Mouse (Mus musculus) left cerebral cortex, postnatal 36 days (tissue): ENCODE results near the gene C1ra. TPM values are rescaled to one million over a fixed set of nuclear protein-coding genes. Genes with fewer than 3 reads are reported as not detected.
A peak's percentile ranks its signal among the peaks of the same experiment; 100 is the strongest.
"Not testable (repeated sequence)": the region's sequence is repeated elsewhere in the genome, so short reads cannot be mapped to it uniquely, and the experiment has no call there.

Source experiments
- DNase-seq, 2 experiments: peaks; one replicate each; pipeline ENCODE4 v3.0.0; 2021 to 2022; ENCODE audit warnings: low spot score in 2 of 2, mixed read lengths in 1 of 2
- intact Hi-C: fragments of 180-260 bp; cut with DNase I; formaldehyde crosslinking; loops from one replicate; pipeline ENCODE4 v1.15.1; 2025
- total RNA-seq, 2 experiments: library from RNA; stranded (reverse); gene quantifications; 2 replicates each; pipeline ENCODE4 v1.2.3; 2021

The C1ra gene
- total RNA-seq, 2 experiments from 2014 or later = 1.3 to 1.4 TPM

DNA sequence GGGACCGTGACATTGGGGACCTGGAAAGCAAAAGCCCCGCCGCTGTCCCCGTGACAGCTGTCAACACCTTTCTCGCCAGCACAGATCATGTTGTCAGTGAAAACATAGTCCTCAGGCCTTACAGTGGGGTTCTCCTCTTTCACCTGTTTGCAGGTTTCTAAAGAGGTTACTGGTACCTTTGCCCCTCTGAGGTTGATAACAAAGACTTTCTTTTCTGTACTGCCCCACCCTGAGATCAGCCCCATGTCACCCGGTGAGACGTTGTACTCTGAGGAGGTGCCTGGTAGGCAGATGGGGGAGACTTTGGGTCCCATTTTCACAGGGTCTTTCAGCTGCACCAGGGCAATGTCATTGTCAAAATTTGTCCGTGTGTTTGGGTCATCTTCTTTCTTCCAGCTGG lies 18.9 kb downstream of the C1ra start:
- no peak for DNase-seq
- intact Hi-C loops = no loop called here

DNA sequence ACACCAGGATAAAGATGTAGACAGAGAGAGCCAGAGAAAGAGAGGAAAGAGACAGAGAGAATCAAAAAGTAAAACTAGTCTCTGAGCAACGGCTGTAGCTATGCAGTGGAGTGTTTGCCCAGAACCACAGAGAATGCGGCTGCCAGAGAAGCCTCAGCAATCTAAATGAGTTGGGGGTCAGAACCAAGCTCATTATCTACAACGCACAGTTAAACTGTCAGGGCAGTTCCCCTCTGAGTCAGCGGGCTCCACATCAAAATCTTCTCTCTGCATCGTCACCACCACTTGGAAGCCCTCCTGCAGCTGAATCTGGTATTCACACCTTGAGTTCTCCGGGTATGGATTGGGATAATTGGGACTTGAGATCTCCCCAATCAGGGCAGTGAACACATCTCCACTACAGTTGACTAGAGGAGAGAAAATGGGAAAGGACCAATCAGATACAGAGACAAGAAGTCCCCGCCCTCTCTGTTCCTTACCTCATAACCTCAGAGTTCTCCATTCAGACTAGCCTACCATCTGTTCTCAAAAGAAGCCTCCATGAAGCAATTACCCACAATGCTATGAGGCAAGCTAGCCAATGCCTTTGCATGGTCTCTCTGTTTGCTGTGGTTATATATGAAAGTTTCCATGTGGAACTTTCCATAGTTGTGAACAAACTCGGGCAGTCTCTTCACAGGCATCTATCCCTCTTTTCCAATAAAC lies 24.1 kb downstream of the C1ra start:
- intact Hi-C loops, DNase-seq: not testable (repeated sequence)

DNA sequence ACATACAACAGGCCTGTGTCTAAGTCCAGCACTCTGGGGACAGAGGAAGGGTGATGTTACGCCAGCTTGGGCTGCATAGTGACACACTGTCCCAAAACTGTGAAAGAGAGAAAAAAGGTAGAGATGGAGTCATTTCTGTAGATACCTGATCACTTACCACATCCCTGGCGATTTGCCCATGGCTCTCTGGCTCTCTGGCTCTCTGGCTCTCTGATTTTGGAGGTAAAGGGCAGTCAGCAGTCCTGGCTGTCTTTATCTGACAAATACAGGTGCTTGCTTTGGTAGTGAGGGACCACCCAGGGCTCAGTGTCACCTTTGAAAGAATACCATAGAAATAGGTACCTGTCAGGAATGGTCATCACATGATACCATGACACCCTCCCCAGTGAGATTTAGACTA lies 29.0 kb downstream of the C1ra start:
- not testable (repeated sequence) for DNase-seq
- intact Hi-C loops = loop anchor here (5.0 kb wide), 2 partner anchors 44 to 59 kb away; no protein-coding TSS in a partner anchor

DNA sequence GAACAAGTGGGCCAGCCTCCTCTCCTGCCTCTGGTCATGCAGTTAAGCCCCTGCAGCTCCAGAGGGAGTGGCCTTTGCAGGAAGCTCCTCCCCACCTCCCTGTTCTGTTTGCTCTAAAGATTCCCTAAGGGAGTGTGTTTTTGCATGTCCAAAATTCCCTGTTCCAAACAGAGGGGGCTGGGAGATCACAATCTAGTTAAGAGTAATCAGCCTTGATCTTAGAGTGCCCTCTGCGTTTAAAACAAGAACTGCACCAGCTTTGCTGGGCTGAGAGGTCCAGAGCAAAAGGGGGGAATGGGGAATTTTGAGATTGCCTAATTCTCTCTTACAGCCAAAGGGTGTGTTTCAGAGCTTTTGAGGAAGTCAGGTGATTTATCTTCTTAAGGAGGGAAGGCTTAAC lies 30.1 kb downstream of the C1ra start, which contains the start of gene C1s1:
TSS of gene C1s1 (minus strand) at position 76 of the 400 bp plus-strand sequence.
- intact Hi-C loops = loop anchor here (5.0 kb wide), 2 partner anchors 45 to 60 kb away; no protein-coding TSS in a partner anchor

DNA sequence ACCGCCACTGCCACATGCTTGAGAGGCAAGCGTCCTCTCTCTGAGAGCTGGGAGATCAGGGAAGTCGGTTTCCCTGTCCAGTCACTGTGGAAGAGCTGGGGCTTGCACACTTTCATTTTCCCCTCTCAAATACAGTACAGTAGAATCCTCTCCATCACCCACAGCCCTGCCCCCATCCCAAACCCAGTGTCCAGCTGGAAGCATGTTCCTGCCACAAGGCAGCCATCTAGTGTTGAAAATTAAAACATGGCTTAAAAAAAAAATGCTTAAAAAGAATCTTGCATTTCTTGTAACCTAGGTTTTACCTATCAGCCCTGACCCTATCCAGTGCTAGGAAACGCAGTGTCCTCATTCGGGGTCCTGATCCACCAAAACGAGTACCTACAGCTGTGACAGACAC lies 32.3 kb downstream of the C1ra start:
- no peak for DNase-seq
- intact Hi-C loops = loop anchor here (5.0 kb wide), 2 partner anchors 47 to 62 kb away; no protein-coding TSS in a partner anchor

More for the DNA sequence above, 30.1 kb downstream of the C1ra start, which contains the start of gene C1s1:
- peak in 1 of 2 experiments; percentile 17 for DNase-seq

DNA sequence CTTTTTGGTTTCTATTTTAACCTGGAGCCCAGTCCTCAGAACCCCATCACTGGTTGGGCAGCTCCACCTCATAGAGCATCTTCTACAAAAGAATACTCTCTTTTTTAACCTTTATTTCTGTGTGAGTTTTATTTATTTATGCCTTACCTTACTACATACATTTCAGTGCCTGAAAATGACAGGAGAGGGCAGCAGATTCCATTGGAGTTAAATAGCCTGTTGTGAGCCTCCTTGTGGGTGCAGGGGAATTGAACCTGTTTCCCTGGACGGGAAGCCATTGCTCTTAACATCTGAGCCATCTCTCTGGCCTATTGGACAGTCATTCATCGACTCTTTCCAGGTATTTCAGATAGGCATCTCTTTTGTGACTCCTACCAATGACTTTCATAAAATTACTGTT lies 33.2 kb downstream of the C1ra start:
- intact Hi-C loops = no loop called here
- DNase-seq = no peak

DNA sequence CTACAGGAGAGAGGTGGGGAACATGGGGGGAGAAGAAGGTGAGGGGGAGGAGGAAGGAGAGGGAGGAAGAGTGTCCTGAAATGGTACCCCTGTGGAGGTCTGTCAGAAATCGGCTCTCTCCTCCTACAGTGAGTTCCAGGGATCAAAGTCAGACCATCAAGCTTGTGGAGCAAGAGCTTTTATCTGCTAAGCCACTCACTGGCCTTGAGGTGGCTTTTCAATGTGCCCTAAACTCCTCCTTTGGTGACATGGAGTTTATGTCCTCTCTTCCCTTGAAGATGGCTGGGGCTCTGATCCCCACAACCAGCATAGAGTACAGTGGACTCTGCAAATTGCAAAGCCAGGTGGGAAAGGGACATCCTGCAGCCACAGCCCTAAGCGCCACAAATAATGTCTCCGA lies 35.8 kb downstream of the C1ra start:
- DNase-seq, intact Hi-C loops: not testable (repeated sequence)

DNA sequence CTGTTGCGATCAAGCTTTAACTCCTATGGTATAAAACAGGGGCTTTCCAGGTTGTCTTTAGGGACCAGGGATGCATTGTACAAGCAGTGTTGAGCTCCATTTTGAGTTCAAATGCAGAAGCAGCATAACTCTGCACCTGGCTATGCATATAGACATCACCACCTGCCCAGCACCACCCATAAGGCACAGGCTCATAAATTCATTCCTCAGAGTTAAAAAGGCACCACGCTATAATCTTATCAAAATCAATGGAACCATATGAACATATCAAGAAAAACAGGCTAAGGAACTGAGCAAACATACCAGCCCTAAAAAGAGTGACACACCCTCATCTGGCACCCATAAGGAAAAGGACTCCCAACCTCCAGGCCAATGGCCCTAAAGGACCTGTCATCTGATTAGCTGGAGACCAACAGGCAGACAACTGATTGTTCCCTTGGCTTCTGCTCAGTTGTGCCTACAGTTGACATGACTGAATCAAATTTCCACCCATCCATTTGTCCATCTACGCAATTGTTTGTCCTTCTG lies 36.9 kb downstream of the C1ra start:
- no peak for DNase-seq
- intact Hi-C loops = no loop called here

DNA sequence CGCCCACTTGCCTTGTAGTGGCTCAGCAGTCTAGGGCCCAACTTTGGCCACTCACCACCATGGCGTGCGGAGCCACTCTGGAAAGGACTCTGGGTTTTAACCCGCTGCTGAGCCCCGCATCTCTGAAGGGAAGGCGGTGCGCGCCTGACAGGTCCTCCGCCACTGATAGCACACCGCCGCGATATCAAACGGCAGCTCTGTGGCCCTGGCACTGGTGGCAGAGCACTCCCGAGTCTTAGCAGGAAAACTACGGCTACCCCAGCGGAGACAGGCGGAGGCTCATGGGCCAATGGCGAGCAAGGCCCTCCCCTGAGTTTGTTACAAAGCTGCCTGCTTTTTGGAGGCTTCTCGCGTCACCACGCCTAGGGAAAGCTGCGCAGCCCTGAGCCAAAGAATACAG lies 40.6 kb downstream of the C1ra start:
- intact Hi-C loops = no loop called here
- no peak for DNase-seq

DNA sequence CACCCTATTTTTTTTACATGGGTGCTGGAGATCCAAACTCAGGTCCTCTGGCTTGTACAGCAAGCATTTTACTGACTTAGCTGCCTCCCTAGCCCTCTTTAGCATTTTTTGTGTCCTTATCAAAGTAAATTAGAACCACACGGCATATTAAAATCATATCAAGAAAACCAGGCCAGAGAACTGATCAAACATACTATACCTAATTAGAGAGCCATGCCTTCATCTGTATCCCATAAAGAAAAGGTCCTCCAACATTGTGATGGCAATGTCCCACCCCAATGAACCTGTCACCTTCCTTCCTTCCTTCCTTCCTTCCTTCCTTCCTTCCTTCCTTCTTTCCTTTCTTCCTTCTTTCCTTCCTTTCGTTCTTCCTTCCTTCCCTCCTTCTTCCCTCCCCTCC lies 43.8 kb downstream of the C1ra start:
- intact Hi-C loops, DNase-seq: not testable (repeated sequence)

DNA sequence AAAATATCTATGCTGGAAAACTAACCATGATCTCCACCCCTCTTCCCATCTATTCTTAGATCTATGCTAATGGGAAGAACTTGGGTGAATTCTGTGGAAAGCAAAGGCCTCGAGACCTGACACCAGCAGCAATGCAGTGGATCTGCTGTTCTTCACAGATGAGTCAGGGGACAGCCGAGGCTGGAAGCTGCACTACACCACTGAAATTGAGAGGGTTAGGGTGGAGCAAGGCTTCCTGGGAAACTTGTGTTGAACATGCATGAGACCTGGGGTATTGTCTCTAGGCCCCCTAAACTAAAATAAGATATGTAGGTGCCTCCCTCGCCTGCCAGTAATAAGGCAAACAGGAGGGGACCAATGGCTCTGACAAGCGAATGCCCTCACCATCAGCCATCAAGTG lies 49.0 kb downstream of the C1ra start:
- intact Hi-C loops, DNase-seq: not testable (repeated sequence)

DNA sequence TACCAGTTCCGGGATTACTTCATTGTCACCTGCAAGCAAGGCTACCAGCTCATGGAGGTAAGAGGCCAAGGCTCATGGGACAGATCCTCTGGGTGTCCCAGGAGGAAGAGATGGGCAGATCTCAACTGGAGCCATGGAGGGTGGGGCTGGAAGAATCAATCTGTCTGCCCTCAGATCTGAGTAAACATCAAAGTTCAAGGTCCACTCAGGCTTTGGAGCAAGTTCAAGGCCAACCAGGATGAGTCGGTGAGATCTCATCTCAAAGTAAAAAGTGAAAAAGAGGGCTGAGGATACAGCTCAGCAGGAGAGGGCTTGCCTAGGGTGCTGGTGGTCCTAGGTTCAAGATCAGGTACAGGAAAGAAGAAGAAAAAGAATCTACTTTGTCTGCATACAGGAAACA lies 49.4 kb downstream of the C1ra start:
- DNase-seq, intact Hi-C loops: not testable (repeated sequence)

DNA sequence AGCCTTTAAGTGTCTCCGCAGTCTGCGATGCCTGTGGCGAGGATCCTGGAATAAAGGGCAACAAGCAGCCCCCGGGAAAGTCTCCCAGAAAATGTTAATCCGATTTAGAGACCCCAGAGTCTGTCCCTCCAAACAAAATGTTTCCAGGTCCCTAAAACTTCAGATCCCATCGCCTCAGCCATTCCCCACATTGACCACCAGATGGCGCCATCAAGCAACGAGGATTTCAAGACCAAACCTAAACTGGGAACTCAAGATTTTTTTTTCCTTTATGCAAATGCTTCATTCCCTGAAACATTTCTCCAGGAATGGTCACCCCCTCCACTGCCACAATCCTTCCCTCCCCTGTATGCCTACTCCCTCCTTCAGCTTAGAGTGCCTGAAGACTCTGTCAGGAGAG lies 57.8 kb downstream of the C1ra start, which contains the start of gene C1rb:
TSS of gene C1rb (plus strand) at position 269 of the 400 bp plus-strand sequence.
- DNase-seq = peak; percentile 50 to 60
- intact Hi-C loops = no loop called here

Other genes with a start within 250 kb of the C1ra start
- 1 to 10 TPM; 1.7 to 4.5 TPM for gene Cd163, start 207.7 kb upstream of the C1ra start, total RNA-seq
- 10 to 100 TPM; 60.9 to 67.5 TPM for gene Pex5, start 97.3 kb upstream of the C1ra start, total RNA-seq
- gene Clstn3, start 47.6 kb upstream of the C1ra start, total RNA-seq = 100 to 1,000 TPM; 362 to 401 TPM
- gene C1rl, start 19.3 kb upstream of the C1ra start, total RNA-seq = under 1 TPM; 0.25 to 0.34 TPM
- 1 to 10 TPM; 1.2 to 2.5 TPM for gene C1s1, start 30.0 kb downstream of the C1ra start, total RNA-seq
- gene C1rb, start 57.9 kb downstream of the C1ra start, total RNA-seq = under 1 TPM; 0.15 to 0.23 TPM
- under 1 TPM in 1 of 2 experiments, not detected in 1; 0.32 TPM for gene C1s2, start 123.7 kb downstream of the C1ra start, total RNA-seq
- gene Lpcat3, start 150.6 kb downstream of the C1ra start, total RNA-seq = 10 to 100 TPM; 20.9 to 23.0 TPM
- 10 to 100 TPM; 41.8 to 45.9 TPM for gene Emg1, start 199.8 kb downstream of the C1ra start, total RNA-seq
- 100 to 1,000 TPM; 113 to 127 TPM for gene Phb2, start 199.9 kb downstream of the C1ra start, total RNA-seq
- 1 to 10 TPM; 3.7 to 6.6 TPM for gene Ptpn6, start 226.3 kb downstream of the C1ra start, total RNA-seq
- 100 to 1,000 TPM; 285 to 313 TPM for gene Grcc10, start 229.0 kb downstream of the C1ra start, total RNA-seq
- not detected for gene Gm45234, start 243.6 kb downstream of the C1ra start, total RNA-seq
- 100 to 1,000 TPM; 162 to 175 TPM for gene Atn1, start 244.1 kb downstream of the C1ra start, total RNA-seq